Mouse (Mus musculus) liver, postnatal 0 days (tissue): ENCODE results near the gene Veph1.

ENCODE experiments used
- CTCF ChIP-seq: sonication (generic); IDR thresholded peaks from 2 replicates; pipeline ENCODE4 v1.5.1; 2016; ENCODE audit warnings: antibody characterized with exemption, low read depth
- EP300 ChIP-seq: IDR thresholded peaks from 2 replicates; pipeline ENCODE4 v1.6.1; 2016; ENCODE audit warnings: antibody characterized with exemption, low read depth, mild to moderate bottlenecking

GRCm38 (mm10) chr3:66019171-66019570 is 277.5 kb downstream of the Veph1 start:
- TF ChIP-seq EP300 (no peak), CTCF (no peak)
